Mouse (Mus musculus): ENCODE data around the gene Arhgef26.

Gene Arhgef26

DNA sequence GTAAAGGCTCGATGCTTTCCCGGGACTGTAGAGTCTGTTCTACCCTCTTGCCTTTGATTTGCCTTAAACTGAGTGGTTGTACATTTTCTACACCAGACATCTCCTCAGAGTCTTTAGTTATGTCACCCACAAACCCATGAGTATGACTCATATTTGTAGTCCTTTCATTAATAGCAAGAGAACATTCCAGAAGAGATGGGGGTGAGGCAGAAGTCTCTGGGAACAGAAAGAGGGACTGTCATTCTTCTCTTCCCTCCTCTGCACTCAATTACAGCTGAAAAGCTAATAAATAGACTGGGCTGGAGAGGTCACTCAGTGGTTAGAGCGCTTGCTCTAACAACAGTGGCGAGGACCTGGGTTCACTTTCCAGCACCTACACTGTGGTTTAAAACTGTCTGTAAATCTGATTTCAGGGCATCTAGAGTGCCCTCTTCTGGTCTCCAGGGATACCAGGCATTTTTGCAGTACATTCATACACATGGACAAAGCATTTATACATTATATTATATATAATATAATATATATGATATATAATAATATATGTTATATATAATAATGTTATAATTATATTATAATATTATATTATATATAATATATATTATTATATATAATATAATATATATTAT lies 111.8 kb downstream of the Arhgef26 start:
- DNase-seq (ENCODE audit: low read depth), result peak; percentile 20

DNA sequence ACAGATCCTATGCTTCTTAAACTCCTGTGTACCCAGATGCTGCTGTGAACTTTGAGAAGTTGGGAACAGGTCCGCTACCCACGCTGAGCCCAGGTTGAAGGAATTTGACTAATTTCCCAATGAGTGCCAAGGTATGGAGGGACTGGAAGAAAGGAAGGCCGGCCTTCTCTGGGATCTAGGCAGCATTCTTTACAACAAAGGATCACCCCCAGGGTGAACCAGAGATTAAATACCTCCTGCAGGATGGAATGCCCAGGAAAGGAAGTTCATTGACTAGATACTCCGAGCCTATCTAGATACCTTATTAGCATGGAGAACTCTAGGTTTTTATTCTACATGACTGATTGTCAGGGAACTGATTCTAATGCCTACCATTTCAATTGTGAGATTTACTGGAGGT lies 114.8 kb downstream of the Arhgef26 start:
- DNase-seq (ENCODE audit: low read depth), result no peak

DNA sequence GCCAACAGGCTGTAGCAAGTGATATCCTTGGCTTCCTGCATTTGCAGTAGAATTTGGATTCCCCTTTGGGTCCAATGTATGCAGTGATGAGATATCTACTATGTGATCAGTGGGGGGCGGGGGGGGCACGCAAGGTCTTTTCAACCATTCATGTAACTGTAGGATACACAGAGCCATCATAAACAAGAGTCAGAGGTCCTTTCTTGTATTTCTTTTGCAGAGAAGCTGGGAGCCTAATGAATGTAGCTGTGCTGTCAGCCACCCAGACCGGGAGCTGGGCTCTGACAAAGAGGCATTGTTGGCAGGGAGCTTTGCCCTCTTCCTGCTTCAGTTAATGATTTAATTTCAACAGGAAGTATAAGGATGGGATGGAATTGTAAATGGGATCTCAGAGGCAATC lies 116.0 kb downstream of the Arhgef26 start:
- no peak for DNase-seq (ENCODE audit: low read depth)

DNA sequence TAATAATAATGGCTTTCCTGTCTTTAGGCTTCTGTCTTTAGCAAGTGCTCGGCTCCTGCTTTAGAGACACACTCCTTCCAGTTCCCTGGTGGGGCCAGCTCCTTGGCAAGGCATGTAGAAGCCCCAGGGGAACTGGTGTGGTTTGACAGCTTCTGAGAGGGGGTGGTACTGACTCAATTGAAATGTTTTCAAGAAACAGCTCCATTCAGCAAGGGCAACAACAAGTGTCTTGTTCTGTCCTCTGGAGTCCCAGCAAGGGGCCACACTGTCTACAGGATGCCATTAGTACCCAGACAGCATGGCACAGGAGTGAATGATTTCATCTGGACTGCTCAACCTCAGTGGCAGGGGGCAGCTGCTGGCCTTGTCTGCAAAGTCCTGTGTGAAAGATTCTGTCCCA lies 117.7 kb downstream of the Arhgef26 start:
- no peak for DNase-seq (ENCODE audit: low read depth)

DNA sequence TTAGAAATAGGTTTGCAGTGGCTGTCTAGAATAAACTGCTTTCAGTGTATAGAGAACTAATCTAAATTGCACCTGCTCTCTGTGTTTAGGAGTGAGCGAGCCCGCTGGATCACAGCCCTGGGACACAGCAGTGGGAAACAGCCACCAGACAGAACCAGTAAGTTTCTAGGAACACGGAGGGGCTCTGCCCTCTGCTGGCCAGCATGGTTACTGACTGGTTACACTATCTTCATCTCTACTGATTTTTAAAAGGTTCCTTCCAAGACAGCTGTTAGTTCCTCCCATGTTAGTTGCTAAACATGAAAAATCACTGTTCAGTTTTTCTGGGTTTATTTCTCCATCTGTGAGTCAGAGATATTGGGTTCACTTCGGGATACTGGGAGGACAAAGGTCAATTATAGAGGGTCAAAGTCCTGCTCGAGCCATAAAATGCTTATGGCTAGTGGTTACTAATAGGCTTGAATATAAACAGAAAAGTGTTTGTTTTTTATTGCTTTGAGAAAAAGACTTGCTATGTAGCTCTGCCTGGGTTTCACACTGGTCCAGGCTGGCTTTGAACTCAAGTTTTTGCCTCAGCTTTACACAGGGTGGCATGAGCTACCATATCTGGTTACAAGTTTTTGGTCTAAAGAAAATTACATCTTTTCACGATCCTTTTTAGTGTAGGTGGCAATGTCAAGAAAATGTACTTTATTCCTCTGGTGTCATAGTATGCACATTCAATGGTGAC lies 120.3 kb downstream of the Arhgef26 start:
- peak; percentile 73 for DNase-seq (ENCODE audit: low read depth)

DNA sequence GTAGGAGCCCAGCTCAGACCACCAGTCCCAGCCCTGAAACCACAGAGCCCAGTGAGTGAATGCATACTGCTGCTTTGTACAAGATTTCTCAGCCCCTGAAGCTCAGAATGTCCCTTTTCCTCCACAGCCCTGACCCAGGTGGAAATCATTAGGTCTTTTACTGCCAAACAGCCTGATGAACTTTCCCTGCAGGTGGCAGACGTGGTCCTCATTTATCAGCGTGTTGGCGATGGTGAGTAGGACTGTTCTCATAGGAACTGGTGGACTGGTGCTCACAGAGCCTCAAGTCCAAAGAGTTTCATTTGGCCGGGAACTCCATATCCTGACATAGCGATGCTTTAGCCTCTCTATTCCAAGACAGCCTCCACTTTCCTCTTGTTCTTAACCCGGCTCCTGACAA lies 121.3 kb downstream of the Arhgef26 start:
- no peak for DNase-seq (ENCODE audit: low read depth)

DNA sequence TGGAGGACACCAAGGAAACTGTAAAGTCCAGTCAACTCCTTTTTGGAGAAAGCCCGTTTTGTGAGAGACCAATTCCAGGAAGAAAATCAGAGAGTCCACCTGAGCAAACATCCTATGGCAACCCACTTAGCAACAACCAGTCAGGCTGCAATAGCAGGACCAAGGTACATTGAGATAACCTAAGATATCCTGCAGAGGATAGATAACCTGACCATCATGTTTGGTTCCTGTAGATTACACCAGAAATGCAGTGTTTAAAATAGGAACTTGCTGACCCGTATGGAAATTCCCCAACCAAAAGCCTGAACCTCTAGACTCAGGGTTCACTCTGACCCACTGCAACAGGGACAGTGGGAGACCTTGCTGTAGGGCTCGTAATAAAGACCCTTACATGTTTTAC lies 126.1 kb downstream of the Arhgef26 start:
- no peak for DNase-seq (ENCODE audit: low read depth)

DNA sequence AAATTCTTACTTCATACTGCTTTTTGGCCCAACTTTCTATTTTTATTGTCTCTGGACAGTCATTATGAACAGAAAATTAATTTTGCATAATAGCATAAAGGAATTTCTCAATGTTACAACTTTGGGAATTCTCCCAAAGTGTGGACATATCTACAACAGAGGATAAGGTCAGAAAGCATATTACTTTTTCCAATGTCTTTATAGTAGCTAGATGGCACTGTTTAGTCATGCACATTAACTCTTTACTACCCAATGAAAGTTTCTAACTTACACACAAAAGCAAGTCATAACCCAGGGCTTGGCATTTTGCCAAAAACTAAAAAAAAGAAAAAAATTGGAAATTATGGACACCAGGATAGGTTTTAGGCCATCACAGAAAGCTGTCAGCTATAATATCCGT lies 132.0 kb downstream of the Arhgef26 start:
- peak; percentile 11 for DNase-seq (ENCODE audit: low read depth)

DNA sequence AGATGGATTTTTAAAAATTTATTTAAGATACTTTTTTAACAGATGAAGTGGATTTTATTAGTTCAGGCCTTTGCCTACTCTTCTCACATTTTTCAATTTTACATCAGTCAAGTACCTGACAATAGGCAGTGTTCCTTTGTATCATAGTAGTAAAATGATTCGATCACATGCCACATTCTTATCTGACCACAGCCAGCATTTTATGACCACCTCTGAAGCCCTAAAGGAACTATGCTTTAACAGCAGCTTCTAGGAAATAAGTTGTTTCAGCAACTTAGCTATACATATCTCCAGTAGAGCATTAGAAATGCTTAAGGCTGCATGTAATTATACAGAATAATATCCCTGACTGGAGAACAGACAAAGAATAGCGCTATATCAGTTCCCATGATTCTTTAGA lies 146.2 kb downstream of the Arhgef26 start:
- no peak for DNase-seq (ENCODE audit: low read depth)

DNA sequence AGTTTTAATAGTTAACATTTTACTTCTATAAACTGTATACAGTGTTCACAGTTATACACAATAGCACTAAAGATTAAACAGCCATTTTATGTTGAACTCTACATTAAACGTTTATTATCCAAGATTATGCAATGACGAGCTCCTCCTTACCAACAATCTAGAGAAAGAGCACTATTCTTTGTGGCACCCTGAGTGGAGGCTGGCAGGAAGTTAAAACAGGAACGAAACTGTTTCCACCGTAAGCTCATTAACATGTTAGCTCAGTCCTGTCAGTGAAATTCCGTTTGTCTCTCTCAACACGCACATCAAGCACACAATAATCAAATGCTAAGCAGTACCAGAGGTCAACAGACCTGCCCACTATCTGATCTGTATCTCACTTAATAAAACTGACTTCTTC lies 154.4 kb downstream of the Arhgef26 start:
- no peak for DNase-seq (ENCODE audit: low read depth)

DNA sequence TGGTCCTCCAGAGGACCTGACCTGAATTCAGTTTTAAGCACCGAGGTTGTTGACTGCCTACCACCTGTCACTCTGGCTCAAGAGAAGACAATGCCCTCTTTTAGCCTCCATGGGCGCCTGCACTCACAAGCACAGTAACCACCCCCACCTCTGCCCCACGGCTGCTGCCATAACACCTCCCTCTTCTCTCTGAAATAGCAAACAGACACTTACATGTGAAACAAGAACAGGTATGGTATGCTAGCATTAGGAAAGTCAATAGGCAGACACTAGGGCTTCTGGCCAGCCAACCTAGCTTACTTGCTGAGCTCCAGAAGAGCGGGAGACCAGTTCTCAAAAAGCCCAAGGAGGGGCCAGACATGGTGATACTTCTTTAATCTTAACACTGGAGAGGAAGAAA lies 161.2 kb downstream of the Arhgef26 start:
- DNase-seq (ENCODE audit: low read depth), result no peak

DNA sequence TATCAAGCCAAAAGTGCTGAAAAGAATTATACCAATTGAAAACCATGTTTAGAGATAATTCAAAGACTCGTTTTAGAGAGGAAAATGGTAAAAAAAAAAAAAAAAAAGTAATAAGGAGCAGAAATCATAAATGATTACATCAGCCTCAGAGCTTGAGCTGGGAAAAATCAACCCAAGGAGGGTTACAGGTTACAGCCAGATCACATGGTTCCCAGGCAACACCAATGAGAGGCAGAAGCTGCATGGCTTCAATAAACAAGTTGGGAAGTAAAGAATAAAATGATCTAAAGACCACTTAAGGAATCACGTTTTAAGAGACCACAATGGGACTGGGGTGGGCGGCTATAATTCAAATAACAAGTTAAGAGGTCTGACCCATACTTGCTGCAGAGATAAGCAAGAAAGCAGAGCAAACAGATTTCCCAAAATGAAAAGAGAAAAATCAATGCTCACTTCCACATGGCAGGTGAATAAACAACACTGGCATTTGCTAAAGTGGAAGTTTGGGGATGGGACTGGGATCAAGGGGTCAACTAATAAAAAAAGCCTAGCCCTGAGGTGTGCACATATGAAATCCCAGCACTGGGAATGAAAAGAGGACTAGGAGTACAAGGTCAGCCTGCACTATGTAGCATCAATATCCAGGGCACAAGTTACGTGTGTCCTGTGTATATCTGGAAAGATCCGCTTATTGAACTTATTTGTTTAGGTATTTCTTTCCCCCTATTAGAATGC lies 167.2 kb downstream of the Arhgef26 start:
- peak; percentile 14 for DNase-seq (ENCODE audit: low read depth)

DNA sequence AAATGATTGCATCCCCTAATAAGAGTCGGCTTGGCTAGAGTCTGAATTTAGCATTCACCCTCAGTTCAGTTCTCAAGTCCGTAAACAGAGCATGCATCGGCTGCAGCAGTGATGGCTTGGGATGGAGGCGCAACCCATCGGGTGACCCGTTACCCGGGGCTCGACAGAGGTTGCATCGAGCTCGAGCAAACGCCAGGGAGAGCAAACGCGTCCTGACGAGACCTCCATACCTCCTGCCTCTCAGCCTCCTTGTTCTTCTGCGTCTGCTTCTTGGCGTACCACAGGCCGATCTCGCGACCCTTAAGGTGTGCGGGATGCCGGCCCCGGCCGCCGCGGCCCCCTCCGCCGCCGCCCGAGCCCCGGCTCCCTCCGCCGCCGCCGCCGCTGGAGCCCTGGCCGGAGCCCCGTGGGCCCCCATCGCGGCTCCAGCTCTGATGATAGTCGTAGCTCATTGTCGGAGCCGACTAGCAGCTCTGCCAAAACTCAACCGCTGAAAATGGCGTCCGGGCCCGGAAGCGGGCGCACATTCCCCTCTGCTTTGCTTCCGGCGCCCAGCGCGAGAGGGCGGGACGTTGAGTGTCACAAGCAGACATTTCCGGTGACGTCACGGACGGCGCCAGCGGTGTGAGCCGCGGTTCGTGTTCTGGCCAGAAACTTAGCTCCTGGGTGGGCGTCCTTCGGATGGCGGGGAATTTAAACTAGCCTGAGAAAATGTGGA lies 168.5 kb downstream of the Arhgef26 start, which contains the start of gene Dhx36:
Dhx36 (minus strand) TSS at position 517 of the 718 bp plus-strand sequence.
- peak; percentile 99 for DNase-seq (ENCODE audit: low read depth)

DNA sequence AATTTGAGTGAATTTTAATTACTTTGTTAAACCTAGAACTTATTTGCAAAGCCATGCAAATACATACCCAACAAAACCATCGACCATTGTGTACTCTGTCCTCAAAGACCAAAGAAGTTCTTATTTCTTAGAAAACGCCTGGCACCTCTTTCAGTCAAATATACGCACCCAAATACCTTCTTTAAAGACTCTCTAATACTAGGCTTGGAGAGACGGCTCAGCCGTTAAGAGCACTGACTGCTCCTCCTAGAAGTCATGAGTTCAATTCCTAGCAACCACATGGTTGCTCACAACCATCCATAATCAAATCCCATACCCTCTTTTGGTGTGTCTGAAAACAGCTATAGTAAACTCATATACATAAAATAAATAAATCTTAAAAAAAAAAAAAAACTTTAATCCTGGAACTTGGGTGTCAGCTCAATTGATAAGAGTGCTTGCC lies 169.1 kb downstream of the Arhgef26 start:
- no peak for DNase-seq (ENCODE audit: low read depth)

All from NIH3T3 (cell line).